Mouse (Mus musculus) bone marrow macrophage, adult 2 months (primary cell): Measurements from ENCODE around the gene Gm43552. TPM values are rescaled to one million over a fixed set of nuclear protein-coding genes. Genes with fewer than 3 reads are reported as not detected.
A peak's percentile ranks its signal among the peaks of the same experiment; 100 is the strongest.

Experiments used
- H3K27ac ChIP-seq: 2 replicates; pipeline ENCODE4 v1.5.1; 2012; ENCODE audit warnings: low read depth, low read length; ENCODE audit not compliant: insufficient read depth
- H3K4me1 ChIP-seq: 2 replicates; pipeline ENCODE4 v1.6.1; 2012; ENCODE audit warnings: low read length; ENCODE audit not compliant: control insufficient read depth, insufficient read depth
- H3K4me3 ChIP-seq: 2 replicates; pipeline ENCODE4 v1.5.1; 2012; ENCODE audit warnings: mild to moderate bottlenecking, low read length, moderate library complexity; ENCODE audit not compliant: insufficient read depth
- CTCF ChIP-seq: IDR thresholded peaks from 2 replicates; pipeline ENCODE4 v1.5.1; 2012; ENCODE audit warnings: low read depth, mild to moderate bottlenecking, low read length, moderate library complexity
- POLR2A ChIP-seq: IDR thresholded peaks from 2 replicates; pipeline ENCODE4 v1.6.1; 2012; ENCODE audit warnings: mild to moderate bottlenecking, low read depth, low read length, borderline replicate concordance
- polyA plus RNA-seq: library from polyadenylated mRNA; stranded (reverse); fragments of >200 nt; gene quantifications from 2 replicates; pipeline ENCODE4 v1.2.4, GENCODE M21; 2012; ENCODE audit not compliant: missing spikeins, insufficient read depth, insufficient read length

Gene Gm43552
- polyA plus RNA-seq, 1 experiment, result not detected

GRCm38 (mm10) chr5:65390648-65391644 is 101.7 kb downstream of the Gm43552 start, which contains the start of the genes Rpl9 and Lias:
TSS of gene Rpl9 (minus strand) at chr5:65391444.
TSS of gene Lias (plus strand) at chr5:65391497.
- H3K4me3 ChIP-seq, result peak within 1 kb of the TSS; percentile 89
- H3K27ac ChIP-seq, result peak within 1 kb of the TSS; percentile 77
- H3K4me1 ChIP-seq, result peaks cover 9% of the 10 kb centered on the region; the same call in 1 of the 2 replicates
- TF ChIP-seq POLR2A (peak; percentile 66; the same call in 1 of the 2 replicates), CTCF (no peak)

- no peak for TF ChIP-seq POLR2A
- TF ChIP-seq CTCF, result no peak
- Histone ChIP-seq H3K27ac (no peak overlapping the region), H3K4me3 (no peak overlapping the region), H3K4me1 (peaks cover 7% of the 10 kb centered on the region; the same call in 1 of the 2 replicates)
These were observed 105.4 kb downstream of the Gm43552 start for GRCm38 (mm10) chr5:65387008-65387867.

GRCm38 (mm10) chr5:65385704-65386103 is 106.9 kb downstream of the Gm43552 start:
- TF ChIP-seq CTCF (no peak), POLR2A (no peak)
- no peak overlapping the region for H3K4me3 ChIP-seq
- H3K4me1 ChIP-seq, result peaks cover 7% of the 10 kb centered on the region; the same call in 1 of the 2 replicates
- no peak overlapping the region for H3K27ac ChIP-seq

Other genes starting within 250 kb of the Gm43552 start
- gene Rfc1, start 157.2 kb downstream of the Gm43552 start, polyA plus RNA-seq, result 45.4 and 51.0 TPM in 2 replicates
- not detected in 2 replicates for gene Klb, start 144.5 kb downstream of the Gm43552 start, polyA plus RNA-seq
- gene Rpl9, start 101.4 kb downstream of the Gm43552 start, polyA plus RNA-seq, result 591 and 651 TPM in 2 replicates
- 23.2 and 25.1 TPM in 2 replicates for gene Lias, start 101.3 kb downstream of the Gm43552 start, polyA plus RNA-seq
- gene Ugdh, start 56.9 kb downstream of the Gm43552 start, polyA plus RNA-seq, result 42.8 and 52.7 TPM in 2 replicates
- gene Smim14, start 44.4 kb upstream of the Gm43552 start, polyA plus RNA-seq, result 232 and 266 TPM in 2 replicates
- gene Ube2k, start 44.4 kb upstream of the Gm43552 start, polyA plus RNA-seq, result 127 and 130 TPM in 2 replicates
- 101 and 103 TPM in 2 replicates for gene Pds5a, start 205.4 kb upstream of the Gm43552 start, polyA plus RNA-seq